Mouse (Mus musculus): ENCODE measurements around the gene Ccl4.

GRCm38 (mm10) chr11:83712671-83713070 lies 50.3 kb downstream of the Ccl4 start:
- TF ChIP-seq ZNF384 (IDR thresholded peaks at IDR 0.05; ENCODE audit: low read depth, low read length): no peak
- no peak for TF ChIP-seq HCFC1 (IDR thresholded peaks at IDR 0.05; ENCODE audit: borderline replicate concordance, insufficient read depth, low read length)
- TF ChIP-seq MAFK (IDR thresholded peaks at IDR 0.05; ENCODE audit: insufficient read depth, low read depth, low read length): no peak
- TF ChIP-seq ZC3H11A (IDR thresholded peaks at IDR 0.05; ENCODE audit: borderline replicate concordance, low read depth, low read length): no peak
